Mouse (Mus musculus): ENCODE results near the gene Sult6b2.

GRCm38 (mm10) chr6:142756507-142757333 is 47.6 kb downstream of the Sult6b2 start, which contains the start of gene Cmas:
- TF ChIP-seq GATA1 (IDR thresholded peaks at IDR 0.05; ENCODE audit: borderline replicate concordance, low read length) = no peak
- TF ChIP-seq FLI1 (IDR thresholded peaks at IDR 0.05; ENCODE audit: low read length) = no peak
